Mouse (Mus musculus): ENCODE measurements around the gene Lsm3. TPM values are rescaled to one million over a fixed set of nuclear protein-coding genes. Genes with fewer than 3 reads are reported as not detected.

The Lsm3 gene
- polyA plus RNA-seq, 1 experiment: 96.0 TPM

DNA sequence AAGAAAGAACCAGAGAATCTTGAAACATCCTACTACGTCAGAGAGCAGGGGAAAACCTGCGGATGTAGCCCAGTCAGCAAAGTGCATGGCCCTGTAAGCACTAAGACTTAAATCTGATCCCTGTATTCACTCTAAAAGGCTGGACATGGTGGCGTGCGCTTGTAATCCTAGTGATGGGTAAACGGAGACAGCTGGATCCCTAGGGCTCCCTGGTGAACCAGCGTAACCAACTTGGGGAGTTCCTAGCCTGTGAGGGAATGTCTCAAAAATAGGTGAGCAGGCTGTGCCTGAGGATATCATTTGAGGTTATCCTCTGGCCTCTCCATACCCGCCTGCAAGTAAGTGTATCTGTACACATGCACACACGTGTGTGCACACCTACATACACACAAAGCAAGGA lies 14.9 kb downstream of the Lsm3 start:
- no peak overlapping the region for H3K4me3 ChIP-seq (ENCODE audit: insufficient read depth, low read length)
- H3K4me1 ChIP-seq (ENCODE audit: control insufficient read depth, insufficient read depth, low read length): no peaks in the 10 kb centered on the region
- TF ChIP-seq CTCF (IDR thresholded peaks at IDR 0.05; ENCODE audit: borderline replicate concordance, insufficient read depth, low read length) (no peak), POLR2A (IDR thresholded peaks at IDR 0.05; ENCODE audit: low read depth, low read length) (no peak)
- no peak overlapping the region for H3K27ac ChIP-seq (ENCODE audit: insufficient read depth, low read length)

DNA sequence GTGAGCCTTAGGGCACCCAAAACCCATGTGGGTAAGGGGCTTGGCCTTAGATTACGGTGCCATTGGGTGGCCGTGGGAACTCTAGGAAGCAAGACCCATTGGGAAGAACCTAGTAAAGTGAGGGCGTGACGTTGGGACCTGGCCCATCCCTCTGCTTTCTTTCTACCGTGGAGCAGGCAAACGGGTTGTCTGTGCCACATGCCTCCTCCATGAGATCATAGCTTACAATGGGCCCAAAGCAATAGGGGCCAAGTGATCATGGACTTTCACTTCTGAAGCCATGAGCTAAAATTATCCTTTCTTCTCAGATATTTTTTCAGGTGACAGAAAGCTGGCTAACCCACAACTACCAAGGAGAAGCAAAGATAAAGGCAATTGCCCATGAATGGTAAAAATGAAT lies 15.5 kb downstream of the Lsm3 start:
- Histone ChIP-seq H3K4me1 (ENCODE audit: control insufficient read depth, insufficient read depth, low read length) (no peaks in the 10 kb centered on the region), H3K4me3 (ENCODE audit: insufficient read depth, low read length) (no peak overlapping the region), H3K27ac (ENCODE audit: insufficient read depth, low read length) (no peak overlapping the region)
- TF ChIP-seq CTCF (IDR thresholded peaks at IDR 0.05; ENCODE audit: borderline replicate concordance, insufficient read depth, low read length) (no peak), POLR2A (IDR thresholded peaks at IDR 0.05; ENCODE audit: low read depth, low read length) (no peak)

DNA sequence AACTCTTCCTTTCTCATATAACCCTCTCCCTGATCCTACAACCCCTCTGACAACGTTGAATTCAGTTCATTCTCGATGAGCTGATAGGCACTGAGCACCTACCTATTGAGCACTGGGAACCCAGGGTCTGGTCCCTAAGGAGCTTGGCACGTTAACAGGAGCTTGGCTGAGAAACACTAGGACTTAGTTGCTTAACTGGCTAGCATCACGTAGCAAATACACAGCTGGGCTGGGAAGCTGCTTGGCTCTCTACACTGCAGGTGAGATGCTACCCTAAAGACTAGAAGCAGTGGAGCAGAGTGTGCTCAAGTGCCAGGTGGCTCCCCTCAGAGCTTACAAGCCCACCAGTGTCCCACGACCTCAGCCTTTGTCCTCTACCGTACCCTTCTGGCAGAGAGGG lies 16.9 kb downstream of the Lsm3 start:
- no peaks in the 10 kb centered on the region for H3K4me1 ChIP-seq (ENCODE audit: control insufficient read depth, insufficient read depth, low read length)
- H3K27ac ChIP-seq (ENCODE audit: insufficient read depth, low read length): no peak overlapping the region
- H3K4me3 ChIP-seq (ENCODE audit: insufficient read depth, low read length): no peak overlapping the region
- no peak for TF ChIP-seq POLR2A (IDR thresholded peaks at IDR 0.05; ENCODE audit: low read depth, low read length)
- TF ChIP-seq CTCF (IDR thresholded peaks at IDR 0.05; ENCODE audit: borderline replicate concordance, insufficient read depth, low read length): no peak

DNA sequence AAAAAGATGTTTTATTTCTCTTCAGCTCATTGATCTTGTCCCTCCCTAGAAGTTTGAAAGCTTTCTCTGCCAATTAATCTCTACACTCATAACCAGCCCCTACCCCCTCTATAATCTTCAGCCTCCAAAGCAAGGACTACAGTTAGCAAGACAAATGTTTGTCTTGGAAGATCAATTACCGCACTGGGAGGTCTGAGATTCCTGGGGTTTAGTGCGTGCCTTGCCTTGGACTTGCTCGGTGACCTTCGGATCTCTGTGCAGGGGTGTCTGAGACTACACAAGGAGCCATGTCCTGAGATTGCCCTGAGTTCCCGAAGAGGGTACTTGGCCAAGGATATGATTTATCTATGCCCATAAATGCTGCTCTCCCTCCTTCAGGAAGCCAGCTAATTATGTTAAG lies 17.6 kb downstream of the Lsm3 start:
- TF ChIP-seq CTCF (IDR thresholded peaks at IDR 0.05; ENCODE audit: borderline replicate concordance, insufficient read depth, low read length) (no peak), POLR2A (IDR thresholded peaks at IDR 0.05; ENCODE audit: low read depth, low read length) (no peak)
- Histone ChIP-seq H3K27ac (ENCODE audit: insufficient read depth, low read length) (no peak overlapping the region), H3K4me1 (ENCODE audit: control insufficient read depth, insufficient read depth, low read length) (no peaks in the 10 kb centered on the region), H3K4me3 (ENCODE audit: insufficient read depth, low read length) (no peak overlapping the region)

DNA sequence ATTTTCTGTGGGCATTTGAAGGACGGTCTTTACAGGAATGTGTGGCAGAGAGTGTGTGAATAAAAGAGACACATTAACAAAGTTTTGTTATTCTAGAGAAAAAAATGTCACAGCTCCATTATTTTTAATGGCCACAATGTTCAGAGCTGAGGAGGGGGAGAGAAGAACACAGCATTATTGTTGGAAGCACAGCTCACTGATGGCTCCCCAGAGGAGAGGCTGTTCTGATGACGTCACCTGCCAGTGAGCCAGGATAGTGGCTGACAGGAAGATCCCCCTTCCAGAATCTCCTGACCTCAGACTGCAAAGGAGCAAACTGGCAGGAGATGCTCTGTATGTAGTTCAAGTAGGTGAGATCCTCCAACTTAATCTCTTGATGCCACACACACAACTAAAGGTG lies 18.0 kb downstream of the Lsm3 start:
- Histone ChIP-seq H3K27ac (ENCODE audit: insufficient read depth, low read length) (no peak overlapping the region), H3K4me3 (ENCODE audit: insufficient read depth, low read length) (no peak overlapping the region), H3K4me1 (ENCODE audit: control insufficient read depth, insufficient read depth, low read length) (no peaks in the 10 kb centered on the region)
- TF ChIP-seq POLR2A (IDR thresholded peaks at IDR 0.05; ENCODE audit: low read depth, low read length) (no peak), CTCF (IDR thresholded peaks at IDR 0.05; ENCODE audit: borderline replicate concordance, insufficient read depth, low read length) (no peak)

DNA sequence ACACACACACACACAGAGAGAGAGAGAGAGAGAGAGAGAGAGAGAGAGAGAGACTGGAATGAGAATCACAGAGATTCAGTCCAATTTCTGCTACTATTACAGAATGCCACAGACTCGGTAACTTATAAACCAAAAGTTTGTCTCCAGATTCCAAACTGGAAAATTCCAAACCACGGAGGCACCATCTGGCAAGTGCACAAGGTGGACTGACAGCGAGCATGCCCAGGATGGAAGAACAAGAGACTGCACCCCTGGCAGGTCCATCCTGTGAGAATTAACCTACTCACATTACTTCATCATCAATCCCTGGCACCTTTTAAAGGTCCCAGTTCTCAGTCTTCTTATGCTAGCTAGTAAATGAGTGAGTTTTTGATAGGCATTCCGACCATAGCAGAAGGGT lies 18.5 kb downstream of the Lsm3 start:
- TF ChIP-seq POLR2A (IDR thresholded peaks at IDR 0.05; ENCODE audit: low read depth, low read length) (no peak), CTCF (IDR thresholded peaks at IDR 0.05; ENCODE audit: borderline replicate concordance, insufficient read depth, low read length) (no peak)
- H3K4me1 ChIP-seq (ENCODE audit: control insufficient read depth, insufficient read depth, low read length): no peaks in the 10 kb centered on the region
- no peak overlapping the region for H3K27ac ChIP-seq (ENCODE audit: insufficient read depth, low read length)
- no peak overlapping the region for H3K4me3 ChIP-seq (ENCODE audit: insufficient read depth, low read length)

DNA sequence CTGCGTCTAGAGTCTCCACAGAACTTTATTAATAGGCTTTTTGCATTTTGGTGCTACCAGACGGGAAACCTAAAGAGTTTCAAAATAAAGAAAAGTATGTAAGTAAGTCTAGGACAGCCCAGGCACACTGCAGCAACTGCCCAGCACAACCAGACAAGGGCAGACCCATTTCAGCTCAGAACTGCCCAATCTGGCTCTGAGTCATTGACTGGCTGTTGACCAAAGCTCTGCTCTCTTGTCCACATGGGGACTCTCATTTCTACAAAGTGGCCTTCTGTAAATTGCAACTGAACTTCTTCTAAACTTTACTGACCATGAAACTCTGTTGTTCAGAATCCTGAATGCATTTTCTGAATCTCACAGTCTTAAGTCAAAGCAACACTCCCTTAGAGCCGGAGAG lies 19.5 kb downstream of the Lsm3 start:
- no peak overlapping the region for H3K27ac ChIP-seq (ENCODE audit: insufficient read depth, low read length)
- no peaks in the 10 kb centered on the region for H3K4me1 ChIP-seq (ENCODE audit: control insufficient read depth, insufficient read depth, low read length)
- TF ChIP-seq CTCF (IDR thresholded peaks at IDR 0.05; ENCODE audit: borderline replicate concordance, insufficient read depth, low read length) (no peak), POLR2A (IDR thresholded peaks at IDR 0.05; ENCODE audit: low read depth, low read length) (no peak)
- no peak overlapping the region for H3K4me3 ChIP-seq (ENCODE audit: insufficient read depth, low read length)

DNA sequence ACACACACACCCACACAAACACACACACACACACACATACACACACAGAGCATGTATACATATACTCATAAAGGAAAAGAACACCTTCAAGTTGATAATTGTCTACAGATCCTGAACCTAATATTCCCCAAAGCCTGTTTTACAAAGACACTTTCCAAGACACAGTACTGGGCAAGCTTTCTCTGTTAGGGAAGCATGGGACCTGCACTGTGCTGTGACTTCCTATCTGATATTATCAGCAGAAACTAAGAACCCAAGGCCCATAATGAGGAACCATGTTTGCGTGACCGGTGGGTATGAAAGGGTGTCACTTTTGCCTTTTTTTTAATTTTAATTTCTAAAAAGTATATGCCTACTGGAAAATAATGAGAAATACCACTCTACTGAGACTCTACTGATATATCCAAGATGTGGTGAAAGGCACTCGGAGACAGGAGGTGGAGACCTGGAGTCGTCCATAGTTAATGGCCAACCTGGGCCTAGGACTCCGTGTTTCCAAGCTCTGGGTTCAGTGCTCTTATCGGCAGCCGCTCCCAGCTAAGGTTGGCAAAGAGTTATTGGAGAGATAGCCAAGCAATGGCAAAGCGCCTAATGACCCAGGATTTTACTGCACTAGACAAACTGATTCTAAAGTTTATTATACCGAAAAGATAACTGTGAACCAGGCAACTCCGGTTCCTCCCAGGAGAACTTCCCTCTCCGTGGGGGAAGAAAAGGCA lies 20.5 kb downstream of the Lsm3 start:
- Histone ChIP-seq H3K4me1 (ENCODE audit: control insufficient read depth, insufficient read depth, low read length) (no peaks in the 10 kb centered on the region), H3K27ac (ENCODE audit: insufficient read depth, low read length) (no peak overlapping the region), H3K4me3 (ENCODE audit: insufficient read depth, low read length) (no peak overlapping the region)
- TF ChIP-seq POLR2A (IDR thresholded peaks at IDR 0.05; ENCODE audit: low read depth, low read length) (no peak), CTCF (IDR thresholded peaks at IDR 0.05; ENCODE audit: borderline replicate concordance, insufficient read depth, low read length) (no peak)

DNA sequence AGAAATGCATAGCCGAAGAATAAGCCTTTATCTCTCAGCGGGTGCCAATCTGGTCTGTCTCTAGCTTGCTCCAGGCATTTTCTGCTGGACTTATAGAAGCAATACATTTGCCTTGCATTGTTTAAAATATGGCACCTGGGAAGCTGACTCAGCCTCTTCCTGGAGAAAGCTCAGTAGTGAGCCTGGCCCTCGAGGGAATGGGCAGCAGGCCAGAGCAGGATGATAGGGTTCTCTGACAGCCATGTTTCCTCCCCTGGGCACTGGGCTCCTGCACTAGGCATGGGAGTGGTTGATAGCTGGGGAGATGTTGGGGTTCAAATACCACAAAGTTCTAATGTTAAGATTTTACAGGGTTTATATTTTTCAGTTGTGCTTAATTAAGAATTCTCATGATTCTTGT lies 25.5 kb downstream of the Lsm3 start:
- H3K27ac ChIP-seq (ENCODE audit: insufficient read depth, low read length): no peak overlapping the region
- H3K4me3 ChIP-seq (ENCODE audit: insufficient read depth, low read length): no peak overlapping the region
- H3K4me1 ChIP-seq (ENCODE audit: control insufficient read depth, insufficient read depth, low read length): no peaks in the 10 kb centered on the region
- TF ChIP-seq CTCF (IDR thresholded peaks at IDR 0.05; ENCODE audit: borderline replicate concordance, insufficient read depth, low read length): no peak

DNA sequence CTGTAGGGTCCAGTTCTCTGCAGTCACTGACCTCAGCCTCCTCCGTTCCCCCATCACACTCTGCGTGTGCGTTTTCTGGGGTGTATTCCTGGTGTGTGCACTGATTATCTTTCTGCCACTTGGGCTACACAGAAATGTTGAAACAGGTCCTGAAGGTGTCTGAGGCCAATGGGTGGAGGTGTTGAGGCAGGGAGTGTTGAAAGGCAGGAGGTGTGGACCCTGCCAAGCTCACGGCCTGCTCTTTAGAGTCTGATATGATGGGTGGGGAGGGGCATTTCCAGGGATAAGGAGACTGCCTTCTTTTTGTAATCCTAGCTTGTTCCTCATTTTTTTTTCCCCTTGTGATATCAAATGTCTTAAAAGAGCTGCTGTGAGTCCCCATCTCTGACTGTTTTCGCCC lies 27.3 kb downstream of the Lsm3 start:
- H3K27ac ChIP-seq (ENCODE audit: insufficient read depth, low read length): no peak overlapping the region

More for the DNA sequence above, 27.3 kb downstream of the Lsm3 start:
- Histone ChIP-seq H3K4me1 (ENCODE audit: control insufficient read depth, insufficient read depth, low read length) (no peaks in the 10 kb centered on the region; the same call in 1 of the 2 replicates), H3K4me3 (ENCODE audit: insufficient read depth, low read length) (no peak overlapping the region)
- TF ChIP-seq POLR2A (IDR thresholded peaks at IDR 0.05; ENCODE audit: low read depth, low read length): no peak
